Mouse (Mus musculus) hindbrain, postnatal 0 days (tissue): ENCODE data around the gene Npw. TPM values are rescaled to one million over a fixed set of nuclear protein-coding genes. Genes with fewer than 3 reads are reported as not detected.

Experiments
- ATAC-seq: fragments of 200-750 bp; cut with Nextera tagmentation; 2 replicates; pipeline ENCODE4 v1.8.0; 2017; ENCODE audit warnings: mild to moderate bottlenecking, moderate TSS enrichment, moderate library complexity
- DNase-seq: peaks from one replicate; pipeline ENCODE4 v3.0.0-alpha.2; 2015; ENCODE audit warnings: low spot score
- H3K27ac ChIP-seq: fragments of 300-500 bp; sonication (generic); 2 replicates; pipeline ENCODE4 v1.5.1; 2014; ENCODE audit warnings: mild to moderate bottlenecking
- H3K27me3 ChIP-seq: fragments of 300-500 bp; sonication (generic); 2 replicates; pipeline ENCODE4 v1.6.1; 2014; ENCODE audit warnings: low read length, mixed read lengths; ENCODE audit not compliant: insufficient read depth
- H3K36me3 ChIP-seq: fragments of 300-500 bp; sonication (generic); 2 replicates; pipeline ENCODE4 v1.6.1; 2014; ENCODE audit warnings: low read length, mixed read lengths; ENCODE audit not compliant: insufficient read depth
- H3K4me1 ChIP-seq: fragments of 300-500 bp; sonication (generic); 2 replicates; pipeline ENCODE4 v1.6.1; 2014; ENCODE audit warnings: antibody characterized with exemption, low read length, mixed read lengths; ENCODE audit not compliant: insufficient read depth
- H3K4me2 ChIP-seq: fragments of 300-500 bp; sonication (generic); 2 replicates; pipeline ENCODE4 v1.6.1; 2014; ENCODE audit warnings: low read depth, mild to moderate bottlenecking, low read length, moderate library complexity, mixed read lengths
- H3K4me3 ChIP-seq: fragments of 300-500 bp; sonication (generic); 2 replicates; pipeline ENCODE4 v1.5.1; 2014; ENCODE audit warnings: low read length
- H3K9ac ChIP-seq: fragments of 300-500 bp; sonication (generic); replicated peaks from 2 replicates; pipeline ENCODE4 v1.6.1; 2014; ENCODE audit warnings: mild to moderate bottlenecking, low read length, moderate library complexity, mixed read lengths
- H3K9me3 ChIP-seq: fragments of 300-500 bp; sonication (generic); 2 replicates; pipeline ENCODE4 v1.6.1; 2016; ENCODE audit warnings: low read length, mixed read lengths
- CTCF ChIP-seq: IDR thresholded peaks from 2 replicates; pipeline ENCODE4 v1.5.1; 2016; ENCODE audit warnings: antibody characterized with exemption, control low read depth, low read depth
- WGBS: fragments of 180-500 bp; shearing (Covaris S2); extraction: QIAGEN DNeasy Blood & Tissue Kit; methylation state at CpG from one replicate; pipeline ENCODE4 v1.1.7; 2014; 5-methylcytosine and 5-hydroxymethylcytosine counted together
- polyA plus RNA-seq: library from polyadenylated mRNA; unstranded; fragments of >200 nt; fragmentation: Nextera tagmentation; extraction: Ambion mirVana; gene quantifications from 2 replicates; pipeline ENCODE4 v1.2.1, GENCODE M21; 2015
- total RNA-seq: library from RNA; depleted of rRNA; stranded (reverse); fragments of >200 nt; gene quantifications from 2 replicates; pipeline ENCODE4 v1.2.3, GENCODE M21; 2014

Npw gene
- total and polyA plus RNA-seq, 2 experiments from 2014 or later, result 0.65 to 0.78 TPM

- Histone ChIP-seq H3K9me3 (no peaks in the 10 kb centered on the region), H3K27ac (no peak overlapping the region), H3K4me1 (no peaks in the 10 kb centered on the region), H3K9ac (no peak overlapping the region), H3K4me3 (no peak overlapping the region), H3K4me2 (no peak overlapping the region), H3K27me3 (no peaks in the 10 kb centered on the region), H3K36me3 (0 out of 2 replicates have a peak, but pooled peaks cover 16% of the 10 kb centered on the region)
- ATAC-seq (no peak), DNase-seq (no peak)
- WGBS, result 84% methylated on average over 6 of the region's 6 CpGs
- no peak for TF ChIP-seq CTCF
These were observed 15.4 kb downstream of the Npw start for GRCm38 (mm10) chr17:24642791-24643343.

GRCm38 (mm10) chr17:24641944-24642343, 16.3 kb downstream of the Npw start:
- H3K4me1 ChIP-seq, result no peaks in the 10 kb centered on the region
- H3K9ac ChIP-seq, result no peak overlapping the region
- H3K36me3 ChIP-seq, result 0 out of 2 replicates have a peak, but pooled peaks cover 16% of the 10 kb centered on the region
- no peak overlapping the region for H3K27ac ChIP-seq
- DNase-seq, result no peak
- H3K27me3 ChIP-seq, result no peaks in the 10 kb centered on the region
- TF ChIP-seq CTCF, result no peak
- 91% methylated on average over 14 of the region's 14 CpGs for WGBS
- no peak for ATAC-seq
- H3K9me3 ChIP-seq, result no peaks in the 10 kb centered on the region
- H3K4me3 ChIP-seq, result no peak overlapping the region
- H3K4me2 ChIP-seq, result no peak overlapping the region

- H3K9ac ChIP-seq, result no peak overlapping the region
- H3K36me3 ChIP-seq, result 0 out of 2 replicates have a peak, but pooled peaks cover 16% of the 10 kb centered on the region
- no peak overlapping the region for H3K27ac ChIP-seq
- DNase-seq (no peak), ATAC-seq (no peak)
- 96% methylated on average over 15 of the region's 15 CpGs for WGBS
- no peaks in the 10 kb centered on the region for H3K27me3 ChIP-seq
- no peaks in the 10 kb centered on the region for H3K9me3 ChIP-seq
- no peak overlapping the region for H3K4me2 ChIP-seq
- H3K4me3 ChIP-seq, result no peak overlapping the region
- no peaks in the 10 kb centered on the region for H3K4me1 ChIP-seq
- no peak for TF ChIP-seq CTCF
These were observed 17.7 kb downstream of the Npw start for GRCm38 (mm10) chr17:24640581-24640980.

GRCm38 (mm10) chr17:24640119-24640518, 18.1 kb downstream of the Npw start:
- DNase-seq (no peak), ATAC-seq (no peak)
- no peak overlapping the region for H3K27ac ChIP-seq
- H3K9me3 ChIP-seq, result no peaks in the 10 kb centered on the region
- H3K27me3 ChIP-seq, result no peaks in the 10 kb centered on the region
- H3K4me2 ChIP-seq, result no peak overlapping the region
- no peak overlapping the region for H3K4me3 ChIP-seq
- WGBS, result 88% methylated on average over 7 of the region's 7 CpGs
- no peak overlapping the region for H3K9ac ChIP-seq
- TF ChIP-seq CTCF, result no peak
- 0 out of 2 replicates have a peak, but pooled peaks cover 16% of the 10 kb centered on the region for H3K36me3 ChIP-seq
- no peaks in the 10 kb centered on the region for H3K4me1 ChIP-seq

- TF ChIP-seq CTCF, result no peak
- H3K4me1 ChIP-seq, result no peaks in the 10 kb centered on the region
- H3K4me3 ChIP-seq, result no peak overlapping the region
- H3K27ac ChIP-seq, result peak overlapping the region; percentile 45; the same call in 1 of the 2 replicates
- H3K4me2 ChIP-seq, result no peak overlapping the region
- no peak overlapping the region for H3K9ac ChIP-seq
- no peaks in the 10 kb centered on the region for H3K9me3 ChIP-seq
- DNase-seq (no peak), ATAC-seq (no peak)
- no peaks in the 10 kb centered on the region for H3K27me3 ChIP-seq
- H3K36me3 ChIP-seq, result 0 out of 2 replicates have a peak, but pooled peaks cover 16% of the 10 kb centered on the region
- WGBS, result 75% methylated on average over 5 of the region's 5 CpGs
These were observed 18.7 kb downstream of the Npw start for GRCm38 (mm10) chr17:24639571-24639988.

GRCm38 (mm10) chr17:24638840-24639239, 19.4 kb downstream of the Npw start:
- ATAC-seq (no peak), DNase-seq (no peak)

GRCm38 (mm10) chr17:24638214-24638613, 20.0 kb downstream of the Npw start:
- H3K9me3 ChIP-seq, result no peaks in the 10 kb centered on the region
- no peak overlapping the region for H3K9ac ChIP-seq
- no peaks in the 10 kb centered on the region for H3K27me3 ChIP-seq
- 82% methylated on average over 4 of the region's 4 CpGs for WGBS
- no peak overlapping the region for H3K4me2 ChIP-seq
- no peaks in the 10 kb centered on the region for H3K4me1 ChIP-seq
- ATAC-seq (no peak), DNase-seq (no peak)
- H3K4me3 ChIP-seq, result no peak overlapping the region
- 0 out of 2 replicates have a peak, but pooled peaks cover 16% of the 10 kb centered on the region for H3K36me3 ChIP-seq
- no peak for TF ChIP-seq CTCF
- no peak overlapping the region for H3K27ac ChIP-seq

More at GRCm38 (mm10) chr17:24638840-24639239, 19.4 kb downstream of the Npw start:
- Histone ChIP-seq H3K9ac (no peak overlapping the region), H3K4me1 (no peaks in the 10 kb centered on the region), H3K27me3 (no peaks in the 10 kb centered on the region), H3K27ac (peak overlapping the region; percentile 45; the same call in 1 of the 2 replicates), H3K4me3 (no peak overlapping the region), H3K9me3 (no peaks in the 10 kb centered on the region), H3K4me2 (no peak overlapping the region), H3K36me3 (0 out of 2 replicates have a peak, but pooled peaks cover 16% of the 10 kb centered on the region)
- TF ChIP-seq CTCF, result no peak
- WGBS, result 74% methylated on average over 9 of the region's 9 CpGs
